Mouse (Mus musculus): ENCODE measurements around the gene Cfap206. TPM values are rescaled to one million over a fixed set of nuclear protein-coding genes. Genes with fewer than 3 reads are reported as not detected.
A peak's percentile ranks its signal among the peaks of the same experiment; 100 is the strongest.

Cfap206 gene
- total RNA-seq, 1 experiment = 1.3 TPM

GRCm38 (mm10) chr4:34688021-34688420 lies 42.0 kb downstream of the Cfap206 start:
- in situ Hi-C loops (cut with MboI; ENCODE audit: low sequenced_read_pairs in 2 of 2, unreplicated experiment in 2 of 2) = no loop called here
- H3K4me3 ChIP-seq (ENCODE audit: insufficient read depth in 1 of 2, low read depth in 1 of 2, low read length in 2 of 2, poor library complexity in 1 of 2, severe bottlenecking in 1 of 2) = no peak overlapping the region
- H3K36me3 ChIP-seq (ENCODE audit: control insufficient read depth, insufficient read depth, low read length, poor library complexity, severe bottlenecking) = no peaks in the 10 kb centered on the region
- no peak overlapping the region for H3K9ac ChIP-seq (ENCODE audit: insufficient read depth, low read depth, low read length, poor library complexity, severe bottlenecking)
- no peaks in the 10 kb centered on the region for H3K9me3 ChIP-seq (ENCODE audit: control insufficient read depth, insufficient read depth, low read depth, low read length)
- 0 out of 4 replicates have a peak, but pooled peaks cover 0 to 2% of the 10 kb centered on the region in 2 experiments for H3K4me1 ChIP-seq (ENCODE audit: control insufficient read depth in 2 of 2, insufficient read depth in 2 of 2, low read length in 2 of 2, poor library complexity in 1 of 2)
- TF ChIP-seq MAFK (IDR thresholded peaks at IDR 0.05; ENCODE audit: insufficient read depth, low read depth, low read length) (no peak), ZC3H11A (IDR thresholded peaks at IDR 0.05; ENCODE audit: borderline replicate concordance, low read depth, low read length) (no peak), ZNF384 (IDR thresholded peaks at IDR 0.05; ENCODE audit: low read depth, low read length) (no peak), CHD2 (IDR thresholded peaks at IDR 0.05; ENCODE audit: low read depth, low read length) (no peak)
- H3K27ac ChIP-seq (ENCODE audit: insufficient read depth, low read depth, low read length, poor library complexity, severe bottlenecking) = no peak overlapping the region
- DNase-seq (ENCODE audit: low read depth, low spot score) = no peak

- TF ChIP-seq HCFC1 (IDR thresholded peaks at IDR 0.05; ENCODE audit: borderline replicate concordance, insufficient read depth, low read length) = peak; percentile 79
- TF ChIP-seq CHD2 (IDR thresholded peaks at IDR 0.05; ENCODE audit: low read depth, low read length) = no peak
- Histone ChIP-seq H3K9me3 (ENCODE audit: control insufficient read depth, insufficient read depth, low read depth, low read length) (no peaks in the 10 kb centered on the region), H3K27ac (ENCODE audit: insufficient read depth, low read depth, low read length, poor library complexity, severe bottlenecking) (no peak within 1 kb of the TSS), H3K36me3 (ENCODE audit: control insufficient read depth, insufficient read depth, low read length, poor library complexity, severe bottlenecking) (no peaks in the 10 kb centered on the region), H3K9ac (ENCODE audit: insufficient read depth, low read depth, low read length, poor library complexity, severe bottlenecking) (peak within 1 kb of the TSS; percentile 74), H3K4me1 (ENCODE audit: control insufficient read depth in 2 of 2, insufficient read depth in 2 of 2, low read length in 2 of 2, poor library complexity in 1 of 2) (0 out of 4 replicates have a peak, but pooled peaks cover 0 to 2% of the 10 kb centered on the region in 2 experiments), H3K4me3 (ENCODE audit: insufficient read depth in 1 of 2, low read depth in 1 of 2, low read length in 2 of 2, poor library complexity in 1 of 2, severe bottlenecking in 1 of 2) (peak within 1 kb of the TSS; percentile 79 to 93)
- in situ Hi-C loops (cut with MboI; ENCODE audit: low sequenced_read_pairs in 2 of 2, unreplicated experiment in 2 of 2) = no loop called here
- DNase-seq (ENCODE audit: low read depth, low spot score) = peak; percentile 59
These were observed 43.0 kb downstream of the Cfap206 start, which contains the start of gene Slc35a1 for GRCm38 (mm10) chr4:34686874-34687567. Gene Slc35a1 (minus strand): TSS chr4:34687438.

- in situ Hi-C loops (cut with MboI; ENCODE audit: low sequenced_read_pairs in 2 of 2, unreplicated experiment in 2 of 2) = no loop called here
- Histone ChIP-seq H3K9me3 (ENCODE audit: control insufficient read depth, insufficient read depth, low read depth, low read length) (no peaks in the 10 kb centered on the region), H3K4me3 (ENCODE audit: insufficient read depth in 1 of 2, low read depth in 1 of 2, low read length in 2 of 2, poor library complexity in 1 of 2, severe bottlenecking in 1 of 2) (no peak overlapping the region), H3K27ac (ENCODE audit: insufficient read depth, low read depth, low read length, poor library complexity, severe bottlenecking) (no peak overlapping the region), H3K4me1 (ENCODE audit: control insufficient read depth in 2 of 2, insufficient read depth in 2 of 2, low read length in 2 of 2, poor library complexity in 1 of 2) (0 out of 4 replicates have a peak, but pooled peaks cover 0 to 4% of the 10 kb centered on the region in 2 experiments), H3K9ac (ENCODE audit: insufficient read depth, low read depth, low read length, poor library complexity, severe bottlenecking) (no peak overlapping the region), H3K36me3 (ENCODE audit: control insufficient read depth, insufficient read depth, low read length, poor library complexity, severe bottlenecking) (peaks cover 3% of the 10 kb centered on the region; the same call in 1 of the 2 replicates)
- TF ChIP-seq ZNF384 (IDR thresholded peaks at IDR 0.05; ENCODE audit: low read depth, low read length) (peak; percentile 66; the same call in 1 of the 2 replicates), HCFC1 (IDR thresholded peaks at IDR 0.05; ENCODE audit: borderline replicate concordance, insufficient read depth, low read length) (no peak)
- no peak for DNase-seq (ENCODE audit: low read depth, low spot score)
These were observed 49.5 kb downstream of the Cfap206 start for GRCm38 (mm10) chr4:34680530-34680929.

GRCm38 (mm10) chr4:34673721-34674120 lies 56.3 kb downstream of the Cfap206 start:
- in situ Hi-C loops (cut with MboI; ENCODE audit: low sequenced_read_pairs in 2 of 2, unreplicated experiment in 2 of 2) = no loop called here
- H3K4me3 ChIP-seq (ENCODE audit: insufficient read depth in 1 of 2, low read depth in 1 of 2, low read length in 2 of 2, poor library complexity in 1 of 2, severe bottlenecking in 1 of 2) = no peak overlapping the region
- no peak for DNase-seq (ENCODE audit: low read depth, low spot score)
- TF ChIP-seq HCFC1 (IDR thresholded peaks at IDR 0.05; ENCODE audit: borderline replicate concordance, insufficient read depth, low read length) = no peak
- no peak for TF ChIP-seq ZNF384 (IDR thresholded peaks at IDR 0.05; ENCODE audit: low read depth, low read length)
- TF ChIP-seq CHD2 (IDR thresholded peaks at IDR 0.05; ENCODE audit: low read depth, low read length) = no peak
- no peak for TF ChIP-seq ZC3H11A (IDR thresholded peaks at IDR 0.05; ENCODE audit: borderline replicate concordance, low read depth, low read length)
- TF ChIP-seq MAFK (IDR thresholded peaks at IDR 0.05; ENCODE audit: insufficient read depth, low read depth, low read length) = no peak
- H3K9ac ChIP-seq (ENCODE audit: insufficient read depth, low read depth, low read length, poor library complexity, severe bottlenecking) = no peak overlapping the region
- H3K27ac ChIP-seq (ENCODE audit: insufficient read depth, low read depth, low read length, poor library complexity, severe bottlenecking) = no peak overlapping the region
- H3K36me3 ChIP-seq (ENCODE audit: control insufficient read depth, insufficient read depth, low read length, poor library complexity, severe bottlenecking) = no peaks in the 10 kb centered on the region; the same call in none of the 2 replicates
- H3K4me1 ChIP-seq (ENCODE audit: control insufficient read depth in 2 of 2, insufficient read depth in 2 of 2, low read length in 2 of 2, poor library complexity in 1 of 2) = 0 out of 4 replicates have a peak, but pooled peaks cover 0 to 4% of the 10 kb centered on the region in 2 experiments
- H3K9me3 ChIP-seq (ENCODE audit: control insufficient read depth, insufficient read depth, low read depth, low read length) = no peaks in the 10 kb centered on the region

GRCm38 (mm10) chr4:34667923-34668322 lies 62.1 kb downstream of the Cfap206 start:
- Histone ChIP-seq H3K4me1 (ENCODE audit: control insufficient read depth in 2 of 2, insufficient read depth in 2 of 2, low read length in 2 of 2, poor library complexity in 1 of 2) (no peaks in the 10 kb centered on the region), H3K4me3 (ENCODE audit: insufficient read depth in 1 of 2, low read depth in 1 of 2, low read length in 2 of 2, poor library complexity in 1 of 2, severe bottlenecking in 1 of 2) (no peak overlapping the region), H3K36me3 (ENCODE audit: control insufficient read depth, insufficient read depth, low read length, poor library complexity, severe bottlenecking) (peaks cover 20% of the 10 kb centered on the region), H3K9ac (ENCODE audit: insufficient read depth, low read depth, low read length, poor library complexity, severe bottlenecking) (no peak overlapping the region), H3K27ac (ENCODE audit: insufficient read depth, low read depth, low read length, poor library complexity, severe bottlenecking) (no peak overlapping the region), H3K9me3 (ENCODE audit: control insufficient read depth, insufficient read depth, low read depth, low read length) (no peaks in the 10 kb centered on the region)
- no peak for DNase-seq (ENCODE audit: low read depth, low spot score)
- in situ Hi-C loops (cut with MboI; ENCODE audit: low sequenced_read_pairs in 2 of 2, unreplicated experiment in 2 of 2) = no loop called here
- TF ChIP-seq MAFK (IDR thresholded peaks at IDR 0.05; ENCODE audit: insufficient read depth, low read depth, low read length) (no peak), HCFC1 (IDR thresholded peaks at IDR 0.05; ENCODE audit: borderline replicate concordance, insufficient read depth, low read length) (no peak), ZC3H11A (IDR thresholded peaks at IDR 0.05; ENCODE audit: borderline replicate concordance, low read depth, low read length) (no peak), CHD2 (IDR thresholded peaks at IDR 0.05; ENCODE audit: low read depth, low read length) (no peak), ZNF384 (IDR thresholded peaks at IDR 0.05; ENCODE audit: low read depth, low read length) (no peak)
